Mouse (Mus musculus): ENCODE data around the gene Fastk.

Fastk gene

DNA sequence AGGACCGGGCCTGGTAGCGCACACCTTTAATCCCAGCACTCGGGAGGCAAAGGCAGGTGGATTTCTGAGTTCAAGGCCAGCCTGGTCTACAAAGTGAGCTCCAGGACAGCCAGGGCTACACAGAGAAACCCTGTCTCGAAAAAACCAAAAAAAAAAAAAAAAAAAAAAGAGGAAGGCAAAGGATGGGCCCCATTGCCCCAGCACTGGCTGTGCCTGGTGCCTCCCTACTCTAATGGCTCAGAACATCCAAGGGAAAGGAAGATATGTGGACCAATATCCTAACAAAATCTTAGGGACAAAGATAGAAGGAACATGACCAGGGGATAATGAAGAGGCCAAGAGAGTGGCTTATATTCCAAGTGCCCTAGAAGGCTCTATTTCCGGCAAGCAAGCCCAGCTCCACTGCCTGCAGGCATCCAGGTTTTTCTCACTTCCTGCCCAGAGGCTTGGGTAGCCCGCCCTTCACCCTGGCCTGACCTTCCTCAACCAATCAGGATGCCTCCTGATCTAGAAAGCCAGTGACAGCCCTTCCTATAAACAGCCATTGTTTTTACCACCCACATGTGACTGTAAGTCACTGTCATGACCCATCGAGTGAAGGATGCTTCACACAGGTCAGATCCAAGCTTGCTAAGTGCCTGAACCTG lies 56.0 kb downstream of the Fastk start:
- DNase-seq: no peak
